Mouse (Mus musculus): Measurements from ENCODE around the gene Zfp772. TPM values are rescaled to one million over a fixed set of nuclear protein-coding genes. Genes with fewer than 3 reads are reported as not detected.
"Not testable (repeated sequence)": the region's sequence is repeated elsewhere in the genome, so short reads cannot be mapped to it uniquely, and the experiment has no call there.

The Zfp772 gene
- total RNA-seq (2021): 1 to 10 TPM; 8.6 to 8.8 TPM
- long read RNA-seq, partial matches to known transcripts: 0 of 7 reads
- long read RNA-seq, other reads (novel, unspliced or antisense): 3 of 7 reads

DNA sequence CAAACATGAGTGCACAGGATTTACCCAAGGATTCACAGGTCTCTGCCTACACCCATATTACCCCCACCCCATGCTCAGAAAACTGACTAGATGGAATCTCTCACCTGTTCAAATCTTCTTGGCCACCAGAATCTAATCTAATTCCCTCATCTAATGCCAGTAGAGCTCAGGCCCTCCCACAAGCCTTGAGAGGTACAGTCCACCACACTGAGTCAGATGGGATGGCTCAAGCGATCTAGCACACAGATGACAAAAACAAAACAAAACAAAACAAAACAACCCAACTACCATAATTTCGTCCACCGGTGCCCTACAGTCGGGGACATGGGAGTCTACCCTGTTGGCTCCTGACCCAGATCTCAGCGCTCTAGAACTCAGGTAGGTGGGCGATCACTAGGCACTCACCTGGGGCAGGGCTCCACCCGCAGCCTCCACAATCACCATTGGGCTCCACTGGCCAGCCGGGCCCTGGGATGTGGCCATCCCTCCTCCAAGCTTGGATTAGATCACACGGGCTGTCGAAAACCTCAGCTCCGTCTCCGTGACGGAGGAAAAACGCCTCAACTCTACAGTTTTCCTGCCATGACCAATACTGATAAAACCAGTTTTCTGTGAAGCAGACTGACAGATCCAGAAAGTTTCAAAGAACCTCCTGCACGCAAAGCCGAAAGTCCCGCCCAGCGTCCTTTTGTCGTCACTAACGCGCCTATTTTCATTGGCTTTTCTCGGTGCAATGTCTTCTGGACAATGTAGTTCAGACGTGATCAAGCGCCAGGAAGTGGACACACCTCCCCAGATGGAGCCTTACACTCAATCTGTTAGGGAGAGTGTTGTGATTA lies at the start of gene Zfp772:
Gene Zfp772, minus strand, starts transcription at position 686 of the 839 bp plus-strand sequence.
- DNase-seq (ENCODE audit: low spot score in 2 of 2): peak; percentile 24 to 37

- DNase-seq (ENCODE audit: low spot score in 2 of 2): not testable (repeated sequence)
Observed at GRCm38 (mm10) chr7:7247228-7247627, 37.4 kb upstream of the Zfp772 start, which contains the start of gene Vmn2r29. TSS of gene Vmn2r29 (minus strand) at chr7:7247328.

DNA sequence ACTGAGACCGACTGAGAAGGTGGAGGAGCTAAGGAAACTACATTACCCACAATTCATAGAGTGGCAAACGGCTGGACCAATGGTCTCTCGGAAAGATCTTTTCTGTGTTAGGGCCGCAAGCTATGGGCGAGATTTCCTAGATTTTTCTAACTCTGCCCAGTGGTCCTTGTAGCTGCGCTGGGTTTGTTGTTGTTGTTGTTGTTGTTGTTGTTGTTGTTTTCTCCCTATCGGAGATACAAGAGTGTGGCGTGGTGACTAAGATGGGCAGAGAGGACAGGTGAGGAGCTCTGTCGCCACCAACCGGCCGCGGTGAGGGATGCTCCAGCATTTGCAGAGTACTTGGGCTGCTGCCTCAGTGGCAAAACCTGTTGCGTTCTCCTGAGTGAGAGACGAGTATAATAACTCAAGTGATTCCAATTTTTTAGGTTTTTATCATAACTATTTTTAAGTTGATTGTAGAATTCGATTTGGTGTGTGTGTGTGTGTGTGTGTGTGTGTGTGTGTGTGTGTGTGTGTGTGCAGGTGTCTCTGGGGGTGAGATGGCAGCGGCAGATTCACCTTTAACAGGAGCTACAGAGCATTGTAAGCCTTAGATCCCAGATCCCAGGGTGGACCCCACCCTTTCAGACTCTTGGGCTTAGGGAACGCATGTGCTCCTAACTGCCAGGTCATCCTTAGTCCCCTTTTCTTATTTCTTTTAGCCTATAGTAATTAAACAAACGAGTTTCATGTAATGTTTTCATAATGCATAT lies 21.4 kb downstream of the Zfp772 start:
- DNase-seq (ENCODE audit: low spot score in 2 of 2): peak; percentile 79 to 84

- no peak for DNase-seq (ENCODE audit: low spot score in 2 of 2)
Observed at GRCm38 (mm10) chr7:7187417-7188190, 22.2 kb downstream of the Zfp772 start.

GRCm38 (mm10) chr7:7185897-7186296 lies 23.9 kb downstream of the Zfp772 start:
- no peak for DNase-seq (ENCODE audit: low spot score in 2 of 2)

DNA sequence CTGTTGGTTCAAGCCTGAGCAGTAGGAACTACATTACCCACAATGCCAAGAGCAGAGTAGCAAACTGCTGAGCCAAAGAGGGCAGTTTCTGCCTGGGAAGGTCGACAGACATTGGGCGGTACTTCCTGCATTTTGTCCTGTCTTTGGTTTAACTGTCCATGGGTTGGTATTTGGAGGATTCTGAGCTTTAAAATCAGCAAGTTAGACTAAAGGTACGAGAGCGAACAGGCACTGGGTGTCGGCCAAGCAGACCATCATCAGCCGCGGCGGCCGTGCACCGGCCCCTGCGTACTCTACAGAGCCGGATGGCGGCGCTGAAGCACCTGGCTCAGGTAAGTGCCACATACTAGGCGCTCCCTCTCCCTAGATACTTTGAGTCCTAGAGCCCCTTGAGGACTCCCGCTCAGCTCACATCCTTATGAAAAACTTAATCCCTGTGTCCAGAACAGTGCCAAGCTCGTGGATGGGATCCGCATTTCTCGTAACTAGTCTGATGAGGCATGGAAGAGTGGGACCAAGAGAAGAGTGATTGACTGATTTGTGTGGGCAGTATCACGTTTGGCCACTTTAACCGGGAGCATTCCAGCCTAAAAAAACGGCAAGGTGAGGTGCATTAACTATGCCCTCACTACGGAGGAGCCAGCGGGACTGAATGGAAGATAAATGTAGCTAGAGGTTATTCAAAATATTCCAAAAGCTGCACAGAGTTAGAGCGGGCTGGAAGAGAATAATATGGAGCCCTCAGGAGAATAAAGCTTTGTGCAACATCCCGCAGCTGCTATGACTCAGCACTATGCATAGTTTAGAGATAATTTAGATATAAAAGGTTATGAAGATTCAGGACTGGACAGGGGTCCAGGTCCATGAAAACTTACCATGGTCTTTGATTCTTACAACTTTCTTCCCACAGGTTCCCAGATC lies 38.3 kb downstream of the Zfp772 start, which contains the start of gene Zfp418:
Gene Zfp418, plus strand, starts transcription at position 104 of the 921 bp plus-strand sequence.
- DNase-seq (ENCODE audit: low spot score in 2 of 2): peak; percentile 32 to 62

Other genes with a start within 250 kb of the Zfp772 start
- not detected for gene Aurkc, start 214.7 kb downstream of the Zfp772 start, total RNA-seq (2021)
- gene Zfp954, start 88.5 kb downstream of the Zfp772 start, total RNA-seq (2021): 10 to 100 TPM; 11.9 to 12.9 TPM
- 1 to 10 TPM; 2.2 to 2.7 TPM for gene Zfp773, start 73.2 kb downstream of the Zfp772 start, total RNA-seq (2021)
- gene Zfp418, start 38.7 kb downstream of the Zfp772 start, total RNA-seq (2021): 1 to 10 TPM; 6.0 to 6.5 TPM
- 1 to 10 TPM; 1.6 to 2.6 TPM for gene Vmn2r29, start 37.3 kb upstream of the Zfp772 start, total RNA-seq (2021)
- gene Gm45844, start 68.3 kb upstream of the Zfp772 start, total RNA-seq (2021): 10 to 100 TPM; 13.0 to 15.3 TPM
- gene Clcn4, start 90.9 kb upstream of the Zfp772 start, total RNA-seq (2021): 100 to 1,000 TPM; 168 to 170 TPM
- gene Vmn2r30, start 127.6 kb upstream of the Zfp772 start, total RNA-seq (2021): under 1 TPM; 0.11 to 0.21 TPM
- gene Gm45783, start 164.6 kb upstream of the Zfp772 start, total RNA-seq (2021): under 1 TPM in 1 of 2 experiments, not detected in 1; 0.56 TPM
- not detected for gene Vmn2r31, start 189.7 kb upstream of the Zfp772 start, total RNA-seq (2021)